Mouse (Mus musculus) cortical plate, adult 2 months (tissue): Measurements from ENCODE around the gene Wbp2nl. TPM values are rescaled to one million over a fixed set of nuclear protein-coding genes. Genes with fewer than 3 reads are reported as not detected.
"Not testable (repeated sequence)": the region's sequence is repeated elsewhere in the genome, so short reads cannot be mapped to it uniquely, and the experiment has no call there.

Experiments
- H3K27ac ChIP-seq: fragments of 200-500 bp; 2 replicates; pipeline ENCODE4 v1.5.1; 2012; ENCODE audit warnings: low read length, control low read depth, inconsistent platforms; ENCODE audit not compliant: insufficient read depth
- H3K4me1 ChIP-seq: fragments of 200-500 bp; 2 replicates; pipeline ENCODE4 v1.6.1; 2011; ENCODE audit warnings: low read length; ENCODE audit not compliant: control insufficient read depth, insufficient read depth
- H3K4me3 ChIP-seq: fragments of 200-500 bp; 2 replicates; pipeline ENCODE4 v1.5.1; 2011; ENCODE audit warnings: mild to moderate bottlenecking, low read length, control low read depth; ENCODE audit not compliant: insufficient read depth
- CTCF ChIP-seq: fragments of 200-500 bp; IDR thresholded peaks from 2 replicates; pipeline ENCODE4 v1.5.1; 2011; ENCODE audit warnings: mild to moderate bottlenecking, control low read depth, low read length; ENCODE audit not compliant: insufficient read depth; ENCODE audit errors: extremely low read depth
- POLR2A ChIP-seq: fragments of 200-500 bp; IDR thresholded peaks from 2 replicates; pipeline ENCODE4 v1.6.1; 2011; ENCODE audit warnings: mild to moderate bottlenecking, low read length, control low read depth; ENCODE audit not compliant: insufficient read depth; ENCODE audit errors: extremely low read depth
- polyA plus RNA-seq: library from polyadenylated mRNA; depleted of rRNA; stranded (reverse); fragments of >200 nt; gene quantifications from 2 replicates; pipeline ENCODE4 v1.2.3, GENCODE M21; 2012; rRNA removed

Gene Wbp2nl
- polyA plus RNA-seq, 1 experiment, result not detected

- TF ChIP-seq POLR2A (no peak), CTCF (no peak)
- Histone ChIP-seq H3K27ac (no peak overlapping the region), H3K4me3 (no peak overlapping the region), H3K4me1 (peaks cover 4% of the 10 kb centered on the region)
These were observed 52.7 kb downstream of the Wbp2nl start for GRCm38 (mm10) chr15:82351480-82351879.

- Histone ChIP-seq H3K27ac (peak overlapping the region; percentile 53; the same call in 1 of the 2 replicates), H3K4me3 (peak overlapping the region; percentile 58), H3K4me1 (no peaks in the 10 kb centered on the region)
- TF ChIP-seq CTCF (no peak), POLR2A (no peak)
These were observed 54.5 kb downstream of the Wbp2nl start for GRCm38 (mm10) chr15:82353078-82353744.

DNA sequence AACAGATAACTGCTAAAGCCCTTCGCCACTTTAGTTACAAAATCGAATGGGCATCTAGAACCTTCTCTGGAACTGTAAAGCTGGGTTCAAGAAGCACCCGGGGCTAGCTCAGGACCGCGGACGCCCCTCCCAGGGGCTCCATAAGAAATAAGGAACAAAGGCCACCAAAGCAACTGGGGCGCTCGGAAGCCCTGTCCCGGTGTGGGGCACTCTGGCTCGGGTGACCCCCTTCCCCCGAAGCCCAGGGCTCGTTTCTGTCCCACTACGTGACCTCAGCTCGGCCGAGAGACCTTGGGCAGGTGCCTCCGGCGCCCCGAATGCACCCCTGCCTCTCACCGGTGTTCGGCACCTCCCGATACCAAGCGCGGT is 55.0 kb downstream of the Wbp2nl start:
- TF ChIP-seq POLR2A (no peak), CTCF (no peak)
- H3K4me1 ChIP-seq, result no peaks in the 10 kb centered on the region
- H3K4me3 ChIP-seq, result peak overlapping the region; percentile 58
- peak overlapping the region; percentile 53 for H3K27ac ChIP-seq

DNA sequence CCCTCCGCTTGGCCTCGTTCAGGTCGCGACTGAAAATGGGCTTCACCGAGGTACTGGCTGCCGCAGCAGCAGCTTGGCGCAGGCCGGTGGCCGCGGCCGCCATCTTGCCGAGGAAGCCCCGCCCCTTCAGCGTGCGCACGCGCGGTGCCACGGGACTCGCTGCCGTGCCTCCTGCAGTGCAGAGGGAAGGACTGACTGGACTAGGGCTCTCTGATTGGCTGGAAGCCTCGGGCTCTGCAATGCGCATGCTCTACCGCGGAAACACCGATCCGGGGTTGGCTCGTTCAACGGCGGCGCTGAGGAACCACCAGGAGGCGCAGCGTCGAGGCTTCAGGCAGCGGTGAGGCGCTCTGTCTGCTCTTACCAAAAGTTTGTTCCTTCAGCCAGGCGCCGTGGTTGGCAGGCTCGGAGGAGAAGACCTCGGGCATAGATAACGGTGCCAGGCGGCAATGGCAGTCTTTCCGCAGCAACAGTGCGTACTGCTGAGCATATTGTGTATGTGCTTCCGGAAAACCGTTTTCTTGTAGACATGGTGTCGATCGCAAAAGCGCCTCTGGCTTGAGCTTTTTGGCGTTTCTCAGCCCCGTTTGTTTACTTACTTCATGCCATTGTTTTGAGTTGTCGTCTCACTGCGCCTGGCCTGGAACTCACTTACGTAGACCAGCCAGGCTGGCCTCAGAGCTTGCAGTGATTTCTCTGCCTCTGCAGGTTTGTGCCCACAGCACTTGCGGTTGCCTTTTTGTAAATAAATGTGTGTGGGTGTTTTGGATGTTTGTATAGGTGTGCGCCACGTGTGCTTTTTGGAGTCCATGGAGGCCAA is 55.6 kb downstream of the Wbp2nl start, which contains the start of gene Ndufa6:
Gene Ndufa6, minus strand, starts transcription at position 197 of the 820 bp plus-strand sequence.
- TF ChIP-seq POLR2A (peak; percentile 89), CTCF (peak; percentile 83)
- no peaks in the 10 kb centered on the region for H3K4me1 ChIP-seq
- H3K4me3 ChIP-seq, result peak within 1 kb of the TSS; percentile 58
- H3K27ac ChIP-seq, result peak within 1 kb of the TSS; percentile 66

- TF ChIP-seq POLR2A, result no peak
- TF ChIP-seq CTCF, result no peak
- no peak overlapping the region for H3K27ac ChIP-seq
These were observed 59.9 kb downstream of the Wbp2nl start for GRCm38 (mm10) chr15:82358431-82359260.

GRCm38 (mm10) chr15:82361459-82362018 is 62.8 kb downstream of the Wbp2nl start:
- TF ChIP-seq POLR2A, result no peak
- TF ChIP-seq CTCF, result peak; percentile 54
- no peaks in the 10 kb centered on the region for H3K4me1 ChIP-seq
- H3K27ac ChIP-seq, result no peak overlapping the region
- no peak overlapping the region for H3K4me3 ChIP-seq

More at GRCm38 (mm10) chr15:82358431-82359260, 59.9 kb downstream of the Wbp2nl start:
- H3K4me1 ChIP-seq, result no peaks in the 10 kb centered on the region
- H3K4me3 ChIP-seq, result no peak overlapping the region

DNA sequence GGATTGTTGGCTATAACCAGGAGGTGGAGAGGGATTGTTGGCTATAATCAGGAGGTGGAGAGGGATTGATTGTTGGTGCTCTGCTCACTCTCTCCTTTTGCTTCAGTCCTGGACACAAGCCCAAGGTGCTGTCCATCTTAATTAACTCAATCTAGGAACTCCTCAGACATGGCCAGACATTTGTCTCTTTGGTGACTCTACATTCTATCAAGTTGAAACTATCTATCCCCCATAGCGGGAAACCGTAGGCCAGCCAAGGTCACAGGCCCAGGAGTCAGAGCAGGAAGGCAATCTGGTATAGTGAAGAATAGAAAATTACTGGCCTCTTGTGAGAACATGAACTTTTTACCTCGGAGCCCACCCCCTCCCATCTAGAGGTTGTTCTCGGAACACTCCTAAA is 63.5 kb downstream of the Wbp2nl start:
- Histone ChIP-seq H3K27ac (no peak overlapping the region), H3K4me3 (no peak overlapping the region), H3K4me1 (no peaks in the 10 kb centered on the region)
- TF ChIP-seq POLR2A (no peak), CTCF (no peak)

DNA sequence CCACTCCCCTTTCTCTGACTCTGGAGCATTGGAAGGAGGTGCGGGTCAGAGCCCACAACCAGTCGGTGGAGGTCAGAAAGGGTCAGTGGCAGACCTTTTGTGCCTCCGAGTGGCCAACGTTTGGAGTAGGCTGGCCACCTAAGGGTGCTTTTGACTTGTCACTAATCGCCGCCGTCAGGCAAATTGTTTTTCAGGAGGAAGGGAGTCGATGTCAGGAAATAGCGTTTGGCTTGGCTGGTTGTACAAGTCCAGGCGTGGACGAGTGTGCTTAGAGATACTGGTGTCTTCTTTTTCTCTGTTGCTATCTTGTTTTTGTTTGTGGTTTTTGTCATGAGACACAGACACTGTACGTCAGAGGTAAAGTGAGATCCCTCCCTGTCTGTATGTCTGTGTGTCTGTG is 65.0 kb downstream of the Wbp2nl start:
- not testable (repeated sequence) for H3K4me3 ChIP-seq, H3K27ac ChIP-seq, H3K4me1 ChIP-seq

Other genes starting within 250 kb of the Wbp2nl start
- not detected in 2 replicates for gene 4930407I10Rik, start 239.8 kb upstream of the Wbp2nl start, polyA plus RNA-seq
- 6.1 and 7.9 TPM in 2 replicates for gene Mei1, start 229.0 kb upstream of the Wbp2nl start, polyA plus RNA-seq
- 16.3 and 16.5 TPM in 2 replicates for gene Ccdc134, start 171.0 kb upstream of the Wbp2nl start, polyA plus RNA-seq
- gene Srebf2, start 151.8 kb upstream of the Wbp2nl start, polyA plus RNA-seq, result 138 and 166 TPM in 2 replicates
- gene Shisa8, start 86.1 kb upstream of the Wbp2nl start, polyA plus RNA-seq, result 5.3 and 6.7 TPM in 2 replicates
- 0.48 and 0.76 TPM in 2 replicates for gene Tnfrsf13c, start 74.6 kb upstream of the Wbp2nl start, polyA plus RNA-seq
- gene Cenpm, start 54.2 kb upstream of the Wbp2nl start, polyA plus RNA-seq, result 6.7 and 7.0 TPM in 2 replicates
- 155 TPM in 2 replicates for gene 1500009C09Rik, start 46.6 kb upstream of the Wbp2nl start, polyA plus RNA-seq
- gene Sept3, start 24.1 kb upstream of the Wbp2nl start, polyA plus RNA-seq, result 367 and 405 TPM in 2 replicates
- 52.8 and 54.8 TPM in 2 replicates for gene Naga, start 40.0 kb downstream of the Wbp2nl start, polyA plus RNA-seq
- gene Pheta2, start 40.0 kb downstream of the Wbp2nl start, polyA plus RNA-seq, result 0.49 and 0.52 TPM in 2 replicates
- 279 and 280 TPM in 2 replicates for gene Smdt1, start 40.0 kb downstream of the Wbp2nl start, polyA plus RNA-seq
- 461 and 466 TPM in 2 replicates for gene Ndufa6, start 55.4 kb downstream of the Wbp2nl start, polyA plus RNA-seq
- gene Cyp2d22, start 81.3 kb downstream of the Wbp2nl start, polyA plus RNA-seq, result 50.3 and 57.9 TPM in 2 replicates
- gene Cyp2d11, start 95.1 kb downstream of the Wbp2nl start, polyA plus RNA-seq, result not detected in 2 replicates
- gene Cyp2d10, start 108.2 kb downstream of the Wbp2nl start, polyA plus RNA-seq, result not detected in 2 replicates
- gene Cyp2d9, start 134.5 kb downstream of the Wbp2nl start, polyA plus RNA-seq, result not detected in 2 replicates